Mouse (Mus musculus) intestine, embryonic 15.5 days (tissue): ENCODE measurements around the gene Dennd2d. TPM values are rescaled to one million over a fixed set of nuclear protein-coding genes. Genes with fewer than 3 reads are reported as not detected.

Experiments
- ATAC-seq: fragments of 200-750 bp; cut with Nextera tagmentation; 2 replicates; pipeline ENCODE4 v1.8.0; 2017; ENCODE audit warnings: moderate TSS enrichment, moderate library complexity
- H3K27ac ChIP-seq: fragments of 300-500 bp; sonication (generic); 2 replicates; pipeline ENCODE4 v1.5.1; 2015; ENCODE audit warnings: mild to moderate bottlenecking, inconsistent platforms
- H3K27me3 ChIP-seq: fragments of 300-500 bp; sonication (generic); replicated peaks from 2 replicates; pipeline ENCODE4 v1.6.1; 2015; ENCODE audit warnings: inconsistent platforms
- H3K36me3 ChIP-seq: fragments of 300-500 bp; sonication (generic); 2 replicates; pipeline ENCODE4 v1.6.1; 2015; ENCODE audit warnings: inconsistent platforms
- H3K4me1 ChIP-seq: fragments of 300-500 bp; sonication (generic); replicated peaks from 2 replicates; pipeline ENCODE4 v1.6.1; 2015; ENCODE audit warnings: inconsistent platforms
- H3K4me2 ChIP-seq: fragments of 300-500 bp; sonication (generic); replicated peaks from 2 replicates; pipeline ENCODE4 v1.6.1; 2015; ENCODE audit warnings: mild to moderate bottlenecking, inconsistent platforms
- H3K4me3 ChIP-seq: fragments of 300-500 bp; sonication (generic); replicated peaks from 2 replicates; pipeline ENCODE4 v1.5.1; 2015; ENCODE audit warnings: inconsistent platforms
- H3K9ac ChIP-seq: fragments of 300-500 bp; sonication (generic); 2 replicates; pipeline ENCODE4 v1.6.1; 2015; ENCODE audit warnings: inconsistent platforms
- H3K9me3 ChIP-seq: fragments of 300-500 bp; sonication (generic); 2 replicates; pipeline ENCODE4 v1.6.1; 2016; ENCODE audit warnings: inconsistent platforms
- WGBS: fragments of 180-500 bp; shearing (Covaris S2); methylation state at CpG from one replicate; pipeline ENCODE4 v1.1.7; 2015; 5-methylcytosine and 5-hydroxymethylcytosine counted together
- polyA plus RNA-seq: library from polyadenylated mRNA; unstranded; fragments of >200 nt; fragmentation: Nextera tagmentation; extraction: Ambion mirVana; gene quantifications from 2 replicates; pipeline ENCODE4 v1.2.1, GENCODE M21; 2015

Dennd2d gene
- polyA plus RNA-seq, 1 experiment from 2014 or later, result 18.9 TPM

DNA sequence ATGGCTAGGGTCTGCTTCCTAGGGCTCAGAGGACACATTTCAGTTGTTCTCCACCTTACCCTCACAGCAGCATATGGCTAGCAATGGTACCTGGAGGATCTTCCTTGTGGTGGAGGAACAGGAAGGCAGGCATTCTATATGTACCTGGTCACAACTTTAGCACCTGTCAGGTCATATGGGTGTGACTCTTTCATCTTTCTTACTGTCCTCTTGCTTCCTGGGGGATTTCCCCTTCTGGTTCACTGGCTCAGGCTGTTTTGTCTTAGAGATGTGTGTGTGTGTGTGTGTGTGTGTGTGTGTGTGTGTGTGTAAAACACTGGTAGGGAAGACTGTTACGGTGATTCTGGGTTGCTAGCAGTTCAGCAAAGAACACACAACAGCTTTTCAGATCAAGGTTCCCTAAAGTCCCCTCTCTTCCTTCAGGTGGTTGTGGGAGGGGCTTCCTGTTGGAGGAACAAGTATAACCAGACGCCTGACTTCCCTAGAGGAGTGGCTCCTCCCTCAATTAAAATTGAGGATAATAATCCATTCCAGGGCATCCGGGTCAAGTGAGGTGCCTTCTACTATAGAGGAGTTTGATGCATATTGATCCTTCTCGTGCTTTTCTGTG is 1.7 kb downstream of the Dennd2d start:
- no peaks in the 10 kb centered on the region for H3K27me3 ChIP-seq
- peak overlapping the region; percentile 88 for H3K4me2 ChIP-seq
- no peaks in the 10 kb centered on the region for H3K36me3 ChIP-seq
- peak overlapping the region; percentile 89 for H3K27ac ChIP-seq
- peak overlapping the region; percentile 6; the same call in 1 of the 2 replicates for H3K4me3 ChIP-seq
- WGBS, result 51% methylated on average over 4 of the region's 4 CpGs
- H3K9me3 ChIP-seq, result no peaks in the 10 kb centered on the region
- no peak overlapping the region for H3K9ac ChIP-seq
- 0 out of 2 replicates have a peak, but pooled peaks cover 3% of the 10 kb centered on the region for H3K4me1 ChIP-seq
- ATAC-seq, result peak; percentile 66

DNA sequence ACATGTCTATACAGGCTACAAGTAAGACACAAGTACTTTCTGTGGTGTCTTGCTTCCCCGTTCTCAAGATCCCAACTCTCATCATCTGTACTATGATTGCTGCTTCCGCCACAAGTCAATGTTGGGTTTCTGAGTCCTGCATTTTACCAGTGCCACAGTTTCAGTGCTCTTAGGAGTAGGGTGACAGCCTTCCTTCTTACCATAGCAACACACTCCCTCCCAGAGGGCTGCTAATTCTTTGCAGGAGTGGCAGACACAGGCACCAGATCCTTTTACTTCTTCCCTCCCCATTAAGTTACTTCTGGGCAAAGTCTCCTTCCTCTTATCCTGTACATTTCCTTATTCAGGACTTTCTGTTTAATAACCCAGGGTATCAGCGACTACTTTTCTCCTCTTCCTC is 2.7 kb downstream of the Dennd2d start:
- ATAC-seq, result peak; percentile 23
- Histone ChIP-seq H3K4me3 (no peak overlapping the region), H3K27me3 (no peaks in the 10 kb centered on the region), H3K4me2 (0 out of 2 replicates have a peak overlapping the region, but pooled peaks have one; percentile 88), H3K9ac (no peak overlapping the region), H3K36me3 (no peaks in the 10 kb centered on the region), H3K4me1 (0 out of 2 replicates have a peak, but pooled peaks cover 3% of the 10 kb centered on the region), H3K27ac (peak overlapping the region; percentile 56), H3K9me3 (no peaks in the 10 kb centered on the region)
- WGBS, result 72% methylated on average over 3 of the region's 3 CpGs

DNA sequence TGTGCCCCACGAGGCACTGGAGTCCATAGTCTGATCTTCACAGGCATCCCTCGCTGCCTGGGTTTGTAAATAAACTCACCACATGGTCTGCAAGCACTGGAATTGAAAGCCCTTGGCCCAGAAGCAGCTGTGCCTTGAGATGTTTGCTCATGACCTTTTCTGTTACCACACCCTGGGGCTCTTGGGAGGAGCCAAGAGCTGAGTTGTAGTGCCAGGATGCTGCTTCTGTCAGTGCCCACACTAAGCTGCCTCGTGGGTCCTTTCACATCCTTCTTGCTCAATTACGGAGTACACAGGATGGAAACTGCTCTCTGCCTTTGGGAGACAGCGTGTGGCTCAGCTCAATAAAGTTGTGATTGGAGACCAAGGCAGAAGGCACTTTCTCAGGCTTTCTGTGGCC is 3.6 kb downstream of the Dennd2d start:
- no peaks in the 10 kb centered on the region for H3K9me3 ChIP-seq
- H3K4me3 ChIP-seq, result no peak overlapping the region
- H3K36me3 ChIP-seq, result no peaks in the 10 kb centered on the region
- H3K4me2 ChIP-seq, result no peak overlapping the region
- 60% methylated on average over 5 of the region's 5 CpGs for WGBS
- peak overlapping the region; percentile 32; the same call in 1 of the 2 replicates for H3K27ac ChIP-seq
- H3K9ac ChIP-seq, result no peak overlapping the region
- H3K4me1 ChIP-seq, result 0 out of 2 replicates have a peak, but pooled peaks cover 3% of the 10 kb centered on the region
- H3K27me3 ChIP-seq, result no peaks in the 10 kb centered on the region
- ATAC-seq, result 0 out of 2 replicates have a peak, but pooled peaks have one; percentile 1

DNA sequence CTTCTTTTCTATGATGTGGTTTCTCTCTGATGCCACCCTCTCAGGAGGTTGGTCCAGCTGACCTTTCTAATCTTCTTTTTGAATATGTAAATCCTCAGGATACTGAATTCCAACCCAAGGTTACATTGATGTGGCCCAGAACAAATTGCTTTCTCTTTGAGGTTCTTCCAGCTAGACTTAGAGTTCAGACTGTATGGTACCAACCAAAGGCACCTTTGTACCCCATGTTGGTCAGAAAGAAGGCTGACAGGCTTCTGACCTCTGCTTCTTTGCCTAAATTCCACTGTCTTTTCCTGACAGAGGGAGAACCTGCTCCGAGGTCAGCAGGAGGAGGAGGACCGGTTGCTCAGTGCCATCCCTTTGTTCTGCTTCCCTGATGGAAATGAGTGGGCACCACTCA is 5.3 kb downstream of the Dennd2d start:
- Histone ChIP-seq H3K4me2 (no peak overlapping the region), H3K27me3 (no peaks in the 10 kb centered on the region), H3K36me3 (no peaks in the 10 kb centered on the region), H3K27ac (peak overlapping the region; percentile 48; the same call in 1 of the 2 replicates), H3K4me3 (no peak overlapping the region), H3K9ac (no peak overlapping the region), H3K4me1 (0 out of 2 replicates have a peak, but pooled peaks cover 3% of the 10 kb centered on the region), H3K9me3 (no peaks in the 10 kb centered on the region)
- 88% methylated on average over 2 of the region's 2 CpGs for WGBS
- no peak for ATAC-seq

DNA sequence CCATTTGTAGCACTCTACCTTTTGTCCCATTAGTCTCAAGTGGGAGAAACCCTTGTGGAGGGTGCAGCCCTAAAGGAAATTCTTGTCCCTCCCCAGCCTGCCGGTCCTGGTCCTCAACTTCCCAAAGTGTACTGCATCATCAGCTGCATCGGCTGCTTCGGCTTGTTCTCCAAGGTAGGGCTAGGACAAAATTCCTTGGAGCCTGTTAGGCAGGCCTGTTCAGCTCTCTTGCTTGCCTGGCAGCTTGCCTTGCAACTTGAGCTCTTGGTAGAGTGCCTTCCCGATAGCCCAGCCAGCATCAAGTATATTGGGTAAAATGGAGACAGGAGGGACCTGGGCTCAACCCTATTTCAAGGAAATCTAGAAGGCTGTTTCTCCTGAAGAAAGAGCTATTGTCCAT is 8.0 kb downstream of the Dennd2d start:
- Histone ChIP-seq H3K27me3 (no peaks in the 10 kb centered on the region), H3K4me1 (peaks cover 8% of the 10 kb centered on the region; the same call in 1 of the 2 replicates), H3K9me3 (no peaks in the 10 kb centered on the region), H3K9ac (no peak overlapping the region), H3K4me2 (no peak overlapping the region), H3K27ac (no peak overlapping the region), H3K36me3 (no peaks in the 10 kb centered on the region), H3K4me3 (no peak overlapping the region)
- no peak for ATAC-seq
- 91% methylated on average over 4 of the region's 4 CpGs for WGBS

DNA sequence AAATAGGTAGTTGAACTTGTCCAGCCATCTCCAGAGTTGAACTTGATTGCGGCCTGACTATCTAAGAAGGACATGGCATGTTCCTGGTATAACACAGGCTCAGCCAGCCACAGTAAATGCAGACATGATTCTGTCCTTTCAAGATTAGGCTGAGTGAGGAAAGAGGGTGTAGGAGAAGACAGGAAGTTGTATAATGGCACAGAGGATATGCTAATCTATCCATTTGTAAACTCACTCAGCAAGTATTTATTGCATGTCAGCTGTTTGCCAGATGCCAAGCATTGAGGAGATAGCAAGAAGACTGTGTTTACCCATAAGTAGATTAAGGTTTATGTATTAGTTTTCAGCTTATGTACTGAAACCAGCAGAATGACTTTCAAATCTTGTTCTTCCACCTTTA is 10.5 kb downstream of the Dennd2d start:
- peaks cover 8% of the 10 kb centered on the region; the same call in 1 of the 2 replicates for H3K4me1 ChIP-seq
- 83% methylated on average over 1 of the region's 1 CpGs for WGBS

DNA sequence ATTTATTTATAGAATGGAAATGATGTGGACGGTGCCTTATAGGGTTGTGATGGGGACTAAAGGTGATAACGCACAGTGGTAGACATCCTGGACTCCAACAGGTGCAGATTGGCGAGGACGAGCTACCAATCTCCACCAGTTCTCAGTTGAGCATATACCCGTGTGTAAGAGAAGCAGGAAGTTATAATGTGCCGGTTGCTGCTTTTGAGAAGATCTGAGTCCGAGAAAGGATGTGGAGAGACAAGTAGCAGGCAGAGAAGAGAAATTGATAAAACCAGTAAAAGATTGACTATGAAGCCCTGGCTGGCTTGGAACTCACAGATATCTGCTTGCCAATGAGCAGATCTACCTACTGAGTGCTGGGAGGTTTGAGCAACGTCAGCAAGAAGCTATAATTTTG is 11.0 kb downstream of the Dennd2d start:
- Histone ChIP-seq H3K4me2 (no peak overlapping the region), H3K9me3 (no peaks in the 10 kb centered on the region), H3K27me3 (no peaks in the 10 kb centered on the region), H3K9ac (no peak overlapping the region), H3K4me3 (no peak overlapping the region), H3K36me3 (no peaks in the 10 kb centered on the region), H3K27ac (no peak overlapping the region), H3K4me1 (peaks cover 8% of the 10 kb centered on the region; the same call in 1 of the 2 replicates)
- 84% methylated on average over 8 of the region's 8 CpGs for WGBS
- no peak for ATAC-seq

More for the DNA sequence above, 10.5 kb downstream of the Dennd2d start:
- Histone ChIP-seq H3K9ac (no peak overlapping the region), H3K9me3 (no peaks in the 10 kb centered on the region), H3K27ac (no peak overlapping the region; the same call in 1 of the 2 replicates), H3K4me2 (no peak overlapping the region), H3K4me3 (no peak overlapping the region), H3K27me3 (no peaks in the 10 kb centered on the region), H3K36me3 (no peaks in the 10 kb centered on the region)
- ATAC-seq, result no peak

DNA sequence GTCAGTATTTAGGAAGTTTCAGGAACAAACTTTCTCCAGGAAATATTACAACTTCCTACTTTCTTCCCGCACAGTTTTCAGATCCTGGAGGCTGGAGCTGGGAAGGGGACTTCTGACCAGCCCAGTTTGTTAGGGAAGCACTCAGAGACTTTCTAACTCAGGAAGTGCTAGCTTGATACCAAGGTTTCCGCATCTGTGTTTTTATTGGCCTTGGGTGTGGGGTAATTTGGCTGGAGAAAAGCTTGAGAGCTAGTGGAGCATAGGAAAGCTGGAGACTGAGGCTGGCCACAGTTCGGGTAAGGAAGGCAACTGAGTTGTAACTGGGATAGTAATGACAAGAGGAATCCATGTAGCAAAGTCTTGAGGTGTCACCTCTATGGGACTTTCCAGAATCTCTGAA is 11.7 kb downstream of the Dennd2d start:
- Histone ChIP-seq H3K9ac (no peak overlapping the region), H3K27me3 (no peaks in the 10 kb centered on the region), H3K4me2 (no peak overlapping the region), H3K4me3 (no peak overlapping the region), H3K4me1 (peaks cover 5% of the 10 kb centered on the region; the same call in 1 of the 2 replicates), H3K36me3 (no peaks in the 10 kb centered on the region), H3K9me3 (no peaks in the 10 kb centered on the region), H3K27ac (no peak overlapping the region)
- WGBS, result 61% methylated on average over 3 of the region's 3 CpGs
- ATAC-seq, result no peak

DNA sequence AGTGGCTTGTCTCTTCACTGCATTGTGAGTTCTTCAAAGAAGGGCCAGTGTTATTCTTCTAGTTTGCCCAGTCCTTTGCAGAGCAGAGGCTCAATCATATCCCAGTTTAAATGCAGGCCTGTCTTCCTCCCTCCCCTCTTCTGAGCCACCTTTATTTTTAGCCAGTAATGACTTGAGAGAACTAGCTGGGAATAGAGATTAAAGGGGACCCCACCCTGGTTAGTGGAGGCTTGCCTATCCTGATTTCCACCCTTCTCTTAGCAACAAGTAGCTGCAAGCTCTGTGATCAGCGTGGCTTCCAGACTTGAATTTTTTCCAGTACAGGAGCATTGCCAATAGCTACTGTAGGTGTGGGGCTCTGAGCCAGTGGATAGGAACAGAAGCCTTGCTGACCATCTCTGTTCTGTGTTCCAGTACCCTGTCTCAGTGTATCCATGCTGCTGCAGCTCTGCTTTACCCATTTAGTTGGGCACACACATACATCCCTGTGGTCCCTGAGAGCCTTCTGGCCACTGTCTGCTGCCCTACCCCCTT is 12.3 kb downstream of the Dennd2d start:
- no peaks in the 10 kb centered on the region for H3K27me3 ChIP-seq
- 0 out of 2 replicates have a peak overlapping the region, but pooled peaks have one; percentile 36 for H3K27ac ChIP-seq
- no peak overlapping the region for H3K9ac ChIP-seq
- H3K9me3 ChIP-seq, result no peaks in the 10 kb centered on the region
- no peak overlapping the region for H3K4me2 ChIP-seq
- 76% methylated on average over 1 of the region's 1 CpGs for WGBS
- ATAC-seq, result no peak
- H3K4me3 ChIP-seq, result no peak overlapping the region
- peaks cover 5% of the 10 kb centered on the region; the same call in 1 of the 2 replicates for H3K4me1 ChIP-seq
- H3K36me3 ChIP-seq, result no peaks in the 10 kb centered on the region

DNA sequence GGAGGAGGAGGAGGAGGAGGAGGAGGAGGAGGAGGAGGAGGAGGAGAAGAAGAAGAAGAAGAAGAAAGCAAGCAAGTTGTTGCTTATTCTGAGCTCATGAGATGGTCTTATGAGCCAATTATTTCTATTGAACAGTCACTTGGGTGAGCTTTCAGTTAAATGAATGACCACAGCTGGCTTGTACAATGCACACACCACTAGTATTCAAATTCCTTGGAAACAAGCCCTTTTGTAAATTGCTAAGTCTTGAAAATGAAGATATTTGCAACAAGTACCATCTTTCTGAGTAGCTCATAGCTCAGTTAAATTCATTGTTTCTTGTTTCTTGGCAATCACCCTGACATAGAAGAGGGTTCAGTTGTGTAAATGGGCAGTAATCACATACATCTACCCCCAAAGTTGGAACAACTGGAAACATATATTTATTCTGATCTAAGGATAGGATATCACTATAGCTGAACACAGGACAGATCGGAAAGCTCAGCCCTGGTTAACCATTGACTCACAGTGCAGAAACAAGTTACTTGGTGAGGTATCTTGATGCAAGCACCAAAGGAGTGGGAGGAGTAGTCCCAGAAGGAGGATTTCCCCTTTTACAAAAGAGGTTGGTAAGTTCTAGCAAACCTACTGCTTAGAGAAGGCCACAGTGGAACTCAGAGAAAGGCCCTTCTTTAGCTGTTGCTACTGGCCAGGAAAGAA is 13.3 kb downstream of the Dennd2d start:
- 0 out of 2 replicates have a peak overlapping the region, but pooled peaks have one; percentile 3 for H3K4me2 ChIP-seq
- H3K4me1 ChIP-seq, result peaks cover 5% of the 10 kb centered on the region; the same call in 1 of the 2 replicates
- H3K36me3 ChIP-seq, result no peaks in the 10 kb centered on the region
- H3K27ac ChIP-seq, result peak overlapping the region; percentile 84
- ATAC-seq, result peak; percentile 80
- no peak overlapping the region for H3K4me3 ChIP-seq
- no peaks in the 10 kb centered on the region for H3K9me3 ChIP-seq
- H3K27me3 ChIP-seq, result no peaks in the 10 kb centered on the region
- 68% methylated on average over 1 of the region's 1 CpGs for WGBS
- H3K9ac ChIP-seq, result no peak overlapping the region

DNA sequence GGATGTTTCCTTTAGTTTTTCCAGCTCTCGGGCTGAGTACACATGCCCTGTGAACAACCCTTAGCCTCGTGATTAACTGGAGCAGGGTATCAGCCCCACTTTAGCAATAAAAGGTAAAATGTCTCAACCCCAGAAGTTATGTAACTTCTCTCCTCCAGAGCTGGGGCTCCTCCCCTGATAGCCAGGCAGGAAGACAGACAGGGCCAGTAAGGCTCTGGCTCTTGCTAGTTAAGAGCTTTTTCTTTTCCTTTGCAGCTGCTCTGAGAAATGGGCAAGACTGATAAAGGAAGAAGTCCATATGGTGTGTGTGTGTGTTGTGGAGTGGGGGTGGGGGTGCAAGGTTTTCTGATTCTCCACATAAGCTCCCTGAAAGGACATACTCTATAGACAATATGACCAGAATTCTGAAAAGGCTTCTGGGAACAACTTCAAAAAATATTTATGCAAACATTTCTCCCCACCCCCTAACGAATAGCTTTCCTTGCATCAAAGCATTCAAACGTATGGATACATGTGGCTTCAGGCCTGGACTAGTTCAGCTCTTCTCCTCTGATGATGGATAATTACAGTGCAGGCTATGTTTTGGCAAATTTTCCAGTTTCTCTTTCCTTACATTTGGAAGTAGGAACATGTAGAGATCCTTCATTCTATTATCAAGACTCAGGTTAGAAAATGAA is 14.0 kb downstream of the Dennd2d start:
- Histone ChIP-seq H3K4me1 (peaks cover 5% of the 10 kb centered on the region; the same call in 1 of the 2 replicates), H3K27me3 (no peaks in the 10 kb centered on the region), H3K27ac (peak overlapping the region; percentile 84), H3K9me3 (no peaks in the 10 kb centered on the region), H3K4me2 (no peak overlapping the region), H3K9ac (no peak overlapping the region), H3K36me3 (no peaks in the 10 kb centered on the region), H3K4me3 (no peak overlapping the region)
- 38% methylated on average over 4 of the region's 4 CpGs for WGBS
- ATAC-seq, result peak; percentile 96

DNA sequence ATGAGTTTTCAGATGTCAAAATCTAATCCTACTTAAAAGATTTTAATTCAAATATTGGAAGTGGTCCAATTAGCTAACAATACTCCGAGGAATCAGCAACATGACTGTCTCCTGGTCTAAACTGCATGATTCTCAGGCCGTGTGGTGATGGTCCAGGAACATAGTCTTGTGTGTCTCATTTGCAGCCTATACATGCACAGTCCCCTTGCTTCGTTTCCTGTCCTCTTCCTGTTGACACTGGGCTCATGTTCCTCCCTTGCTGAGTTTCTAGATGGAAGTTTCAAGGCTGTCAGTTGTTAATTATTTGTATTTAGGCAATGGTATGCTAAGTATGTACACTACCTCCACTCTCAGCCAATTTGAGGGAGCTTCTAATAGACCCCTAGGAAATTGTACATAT is 14.8 kb downstream of the Dennd2d start:
- H3K4me3 ChIP-seq, result no peak overlapping the region
- no peaks in the 10 kb centered on the region for H3K9me3 ChIP-seq
- no peak overlapping the region for H3K27ac ChIP-seq
- no peaks in the 10 kb centered on the region for H3K27me3 ChIP-seq
- H3K36me3 ChIP-seq, result no peaks in the 10 kb centered on the region
- H3K4me1 ChIP-seq, result peaks cover 5% of the 10 kb centered on the region; the same call in 1 of the 2 replicates
- H3K9ac ChIP-seq, result no peak overlapping the region
- ATAC-seq, result no peak
- H3K4me2 ChIP-seq, result no peak overlapping the region
- 60% methylated on average over 3 of the region's 3 CpGs for WGBS
